Mouse (Mus musculus) limb, embryonic 10.5 days (tissue): ENCODE results near the gene C130026I21Rik. TPM values are rescaled to one million over a fixed set of nuclear protein-coding genes. Genes with fewer than 3 reads are reported as not detected.
"Not testable (repeated sequence)": the region's sequence is repeated elsewhere in the genome, so short reads cannot be mapped to it uniquely, and the experiment has no call there.

Source experiments
- DNase-seq: peaks from one replicate; pipeline ENCODE4 v3.0.0-alpha.2; 2017; ENCODE audit warnings: low spot score
- H3K27ac ChIP-seq: fragments of 300-500 bp; sonication (generic); 2 replicates; pipeline ENCODE4 v1.5.1; 2016; ENCODE audit warnings: mild to moderate bottlenecking
- H3K27me3 ChIP-seq: fragments of 300-500 bp; sonication (generic); 2 replicates; pipeline ENCODE4 v1.6.1; 2016; ENCODE audit warnings: low read depth, mild to moderate bottlenecking; ENCODE audit not compliant: poor library complexity, severe bottlenecking
- H3K36me3 ChIP-seq: fragments of 300-500 bp; sonication (generic); 2 replicates; pipeline ENCODE4 v1.6.1; 2016; ENCODE audit warnings: mild to moderate bottlenecking, moderate library complexity
- H3K4me1 ChIP-seq: fragments of 300-500 bp; sonication (generic); 2 replicates; pipeline ENCODE4 v1.6.1; 2016
- H3K4me3 ChIP-seq: fragments of 300-500 bp; sonication (generic); 2 replicates; pipeline ENCODE4 v1.5.1; 2016; ENCODE audit warnings: mild to moderate bottlenecking, moderate library complexity
- H3K9me3 ChIP-seq: fragments of 300-500 bp; sonication (generic); replicated peaks from 2 replicates; pipeline ENCODE4 v1.6.1; 2016; ENCODE audit warnings: mild to moderate bottlenecking
- WGBS: fragments of 180-500 bp; shearing (Covaris S2); methylation state at CpG from one replicate; pipeline ENCODE4 v1.1.7; 2016; 5-methylcytosine and 5-hydroxymethylcytosine counted together
- polyA plus RNA-seq: library from polyadenylated mRNA; unstranded; fragments of >200 nt; fragmentation: Nextera tagmentation; extraction: Ambion mirVana; gene quantifications from 2 replicates; pipeline ENCODE4 v1.2.1, GENCODE M21; 2016

The C130026I21Rik gene
- polyA plus RNA-seq, 1 experiment from 2014 or later: not detected

DNA sequence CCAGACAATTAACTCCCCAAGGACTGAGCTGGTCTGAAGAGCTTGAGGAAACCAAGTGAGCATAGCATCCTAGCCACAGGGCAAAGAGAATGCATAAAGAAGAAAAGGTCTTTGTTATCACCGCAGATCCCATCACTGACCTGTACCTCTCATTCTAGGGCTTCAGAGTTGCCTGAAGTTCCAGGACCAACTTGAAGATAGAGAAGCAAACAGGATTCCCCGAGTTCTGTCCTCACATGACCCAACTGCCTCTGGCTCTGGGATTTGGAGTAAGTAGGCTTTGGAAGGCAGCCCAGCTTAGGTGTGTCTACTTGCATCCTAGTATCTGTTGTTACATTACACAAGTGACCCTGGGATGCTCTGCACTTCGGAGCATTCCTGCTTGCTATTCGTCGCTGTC is 157.5 kb downstream of the C130026I21Rik start:
- 78% methylated on average over 2 of the region's 5 CpGs for WGBS
- not testable (repeated sequence) for H3K9me3 ChIP-seq, H3K4me1 ChIP-seq, H3K36me3 ChIP-seq, H3K27me3 ChIP-seq, H3K27ac ChIP-seq, H3K4me3 ChIP-seq, DNase-seq

DNA sequence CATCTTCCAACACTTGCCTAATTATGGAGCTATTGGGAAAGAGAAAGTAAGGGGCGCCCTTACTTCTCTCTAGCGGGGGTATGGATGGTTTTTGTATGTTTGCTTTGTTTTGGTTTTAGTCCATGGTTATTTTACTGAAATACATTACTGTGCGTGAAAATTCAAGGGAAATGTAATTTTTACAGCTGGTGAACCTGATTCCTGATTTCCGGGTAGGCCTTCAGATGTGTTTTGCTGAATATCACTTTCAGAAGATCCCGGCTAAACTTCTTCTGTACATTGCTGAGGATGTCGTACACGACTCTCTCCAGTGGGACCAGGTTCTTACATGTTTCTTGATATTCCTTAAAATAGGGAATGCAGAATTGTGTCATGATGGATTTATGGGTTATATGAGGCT is 158.1 kb downstream of the C130026I21Rik start:
- not testable (repeated sequence) for H3K9me3 ChIP-seq, H3K4me1 ChIP-seq, H3K36me3 ChIP-seq, H3K27ac ChIP-seq, H3K27me3 ChIP-seq, DNase-seq, H3K4me3 ChIP-seq
- 90% methylated on average over 7 of the region's 7 CpGs for WGBS

DNA sequence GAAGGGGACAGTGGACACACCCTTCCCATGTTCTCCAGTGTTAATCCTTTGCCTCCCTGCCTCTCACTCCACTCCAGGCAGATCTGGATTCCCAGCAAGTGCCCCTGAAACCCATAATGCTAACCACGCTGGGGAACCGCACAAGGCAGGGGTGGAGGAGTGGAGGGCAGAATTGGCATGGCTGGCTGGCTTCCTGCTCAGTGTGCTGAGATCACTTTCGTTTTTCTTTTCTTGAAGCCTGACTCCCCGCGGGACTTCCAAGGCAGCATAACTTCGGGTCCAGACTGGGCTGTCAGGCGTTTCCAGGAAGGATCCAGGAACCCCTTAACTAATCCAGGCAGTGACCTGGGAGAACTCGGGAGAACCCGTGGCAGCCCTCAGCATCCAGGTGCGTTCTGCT is 158.8 kb downstream of the C130026I21Rik start:
- not testable (repeated sequence) for H3K4me1 ChIP-seq
- peak; percentile 27 for DNase-seq
- WGBS: 72% methylated on average over 10 of the region's 10 CpGs

DNA sequence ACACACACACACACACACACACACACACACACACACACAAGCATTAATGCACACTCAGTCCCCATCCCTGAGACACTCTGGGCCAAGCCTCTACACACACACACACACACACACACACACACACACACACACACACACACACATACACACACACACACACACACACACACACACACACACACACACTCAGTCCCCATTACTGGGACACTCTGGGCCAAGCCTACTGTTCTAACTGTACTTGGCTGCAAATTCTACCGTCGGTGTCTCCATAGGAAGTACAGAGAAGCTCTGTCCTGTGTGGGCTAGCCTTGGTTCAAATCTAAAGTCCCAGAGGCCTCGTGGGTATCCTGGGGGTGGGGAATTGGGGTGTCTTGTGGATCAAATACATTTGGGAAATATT is 159.5 kb downstream of the C130026I21Rik start:
- not testable (repeated sequence) for H3K4me1 ChIP-seq, H3K9me3 ChIP-seq, H3K27me3 ChIP-seq, DNase-seq, H3K36me3 ChIP-seq, H3K27ac ChIP-seq, H3K4me3 ChIP-seq
- WGBS: 76% methylated on average over 3 of the region's 3 CpGs

More for the DNA sequence above, 158.8 kb downstream of the C130026I21Rik start:
- not testable (repeated sequence) for H3K27me3 ChIP-seq, H3K36me3 ChIP-seq, H3K4me3 ChIP-seq, H3K27ac ChIP-seq, H3K9me3 ChIP-seq

DNA sequence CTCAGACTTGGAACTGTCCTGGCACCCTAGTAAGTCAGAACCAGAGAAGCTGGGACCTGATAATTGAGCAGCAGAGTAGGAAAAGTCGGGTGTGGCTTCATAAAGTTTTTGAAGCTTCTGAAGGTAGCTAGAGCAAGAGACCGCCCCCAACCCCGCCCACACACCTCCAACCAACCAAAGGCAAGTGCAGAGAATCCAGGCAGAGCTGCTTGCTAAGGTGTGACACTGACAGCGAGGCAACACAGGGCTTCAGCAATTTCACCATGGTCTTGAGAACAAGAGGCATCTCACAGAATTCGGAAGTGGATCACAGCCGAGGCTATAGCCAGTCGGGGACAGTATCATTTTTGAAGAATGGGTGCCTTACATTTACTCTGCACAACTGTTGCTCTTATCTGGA is 160.6 kb downstream of the C130026I21Rik start, which contains the start of gene A530032D15Rik:
TSS of gene A530032D15Rik (minus strand) at position 101 of the 400 bp plus-strand sequence.
- no CpG with 5 or more reads among the region's 7 CpGs for WGBS
- not testable (repeated sequence) for DNase-seq, H3K4me3 ChIP-seq, H3K9me3 ChIP-seq, H3K27me3 ChIP-seq, H3K27ac ChIP-seq, H3K36me3 ChIP-seq, H3K4me1 ChIP-seq

DNA sequence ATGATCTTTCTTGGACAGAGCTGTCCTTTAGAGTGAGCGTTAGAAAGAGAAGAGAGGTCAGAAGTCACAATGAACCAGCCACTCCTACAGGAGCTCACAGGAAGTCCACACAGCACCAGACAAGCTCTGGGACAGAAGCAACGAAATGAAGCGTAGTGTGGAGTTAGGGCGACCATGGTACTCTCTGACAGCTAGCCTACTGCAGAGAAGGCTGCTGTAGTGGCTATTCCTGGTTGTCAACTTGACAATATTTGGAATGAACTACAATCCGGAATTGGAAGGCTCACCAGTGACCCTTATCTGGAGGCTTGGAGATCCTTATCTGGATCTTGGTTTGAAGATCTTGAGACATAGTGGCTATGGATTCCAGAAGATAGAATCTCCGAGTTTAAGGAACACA is 164.4 kb downstream of the C130026I21Rik start:
- DNase-seq: not testable (repeated sequence)
- 72% methylated on average over 5 of the region's 6 CpGs for WGBS

DNA sequence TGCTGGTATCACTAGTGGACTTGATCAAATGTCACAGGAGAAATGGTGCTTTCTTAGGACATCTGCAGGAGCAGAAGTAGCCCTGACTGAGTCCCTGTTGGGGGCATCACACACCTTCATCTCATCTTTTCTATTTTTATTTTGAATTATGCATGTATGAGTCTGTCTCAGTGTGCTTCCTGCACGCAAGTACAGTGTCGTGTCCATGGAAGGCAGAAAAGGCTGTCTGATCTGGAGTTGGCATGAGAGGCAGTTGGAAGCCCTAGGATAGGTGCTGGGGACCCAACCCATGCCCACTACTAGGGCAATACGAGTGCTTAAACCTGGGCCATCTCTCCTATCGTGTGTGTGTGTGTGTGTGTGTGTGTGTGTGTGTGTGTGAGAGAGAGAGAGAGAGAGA is 165.0 kb downstream of the C130026I21Rik start:
- H3K36me3 ChIP-seq, DNase-seq, H3K27me3 ChIP-seq, H3K9me3 ChIP-seq, H3K27ac ChIP-seq, H3K4me1 ChIP-seq, H3K4me3 ChIP-seq: not testable (repeated sequence)
- WGBS: 90% methylated on average over 4 of the region's 4 CpGs

More for the DNA sequence above, 164.4 kb downstream of the C130026I21Rik start:
- not testable (repeated sequence) for H3K4me3 ChIP-seq, H3K27ac ChIP-seq, H3K9me3 ChIP-seq, H3K4me1 ChIP-seq, H3K27me3 ChIP-seq, H3K36me3 ChIP-seq

DNA sequence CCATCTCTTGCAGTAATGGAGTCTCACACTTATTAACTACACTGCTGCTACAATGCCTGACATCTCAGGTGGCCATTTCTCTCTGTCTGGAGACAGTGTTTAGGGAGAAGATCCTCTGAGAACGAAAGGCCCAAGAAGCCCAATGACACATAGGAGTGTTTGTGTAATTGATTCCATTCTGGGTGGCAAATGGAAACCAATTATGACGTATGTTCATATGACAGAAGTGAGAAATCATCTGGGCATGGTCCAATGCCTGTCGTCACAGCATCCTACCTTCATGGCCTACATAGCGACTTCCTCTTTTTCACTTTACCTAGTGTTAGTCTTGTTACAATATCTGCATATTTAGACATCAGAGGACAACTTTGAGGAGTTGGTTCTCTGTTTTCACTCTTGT is 168.6 kb downstream of the C130026I21Rik start:
- not testable (repeated sequence) for DNase-seq, H3K4me1 ChIP-seq, H3K27ac ChIP-seq, H3K27me3 ChIP-seq, H3K36me3 ChIP-seq, H3K4me3 ChIP-seq, H3K9me3 ChIP-seq
- 90% methylated on average over 4 of the region's 4 CpGs for WGBS

DNA sequence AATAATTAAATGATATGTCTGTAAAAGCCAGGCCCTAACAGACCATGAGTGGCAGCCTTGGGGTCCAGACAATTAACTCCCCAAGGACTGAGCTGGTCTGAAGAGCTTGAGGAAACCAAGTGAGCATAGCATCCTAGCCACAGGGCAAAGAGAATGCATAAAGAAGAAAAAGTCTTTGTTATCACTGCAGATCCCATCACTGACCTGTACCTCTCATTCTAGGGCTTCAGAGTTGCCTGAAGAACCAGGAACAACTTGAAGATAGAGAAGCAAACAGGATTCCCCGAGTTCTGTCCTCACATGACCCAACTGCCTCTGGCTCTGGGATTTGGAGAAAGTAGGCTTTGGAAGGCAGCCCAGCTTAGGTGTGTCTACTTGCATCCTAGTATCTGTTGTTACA is 170.5 kb downstream of the C130026I21Rik start, which contains the start of gene Gm10553:
TSS of gene Gm10553 (plus strand) at position 301 of the 400 bp plus-strand sequence.
- H3K4me1 ChIP-seq, H3K36me3 ChIP-seq, H3K9me3 ChIP-seq, DNase-seq, H3K27ac ChIP-seq, H3K4me3 ChIP-seq, H3K27me3 ChIP-seq: not testable (repeated sequence)
- 74% methylated on average over 1 of the region's 1 CpGs for WGBS

DNA sequence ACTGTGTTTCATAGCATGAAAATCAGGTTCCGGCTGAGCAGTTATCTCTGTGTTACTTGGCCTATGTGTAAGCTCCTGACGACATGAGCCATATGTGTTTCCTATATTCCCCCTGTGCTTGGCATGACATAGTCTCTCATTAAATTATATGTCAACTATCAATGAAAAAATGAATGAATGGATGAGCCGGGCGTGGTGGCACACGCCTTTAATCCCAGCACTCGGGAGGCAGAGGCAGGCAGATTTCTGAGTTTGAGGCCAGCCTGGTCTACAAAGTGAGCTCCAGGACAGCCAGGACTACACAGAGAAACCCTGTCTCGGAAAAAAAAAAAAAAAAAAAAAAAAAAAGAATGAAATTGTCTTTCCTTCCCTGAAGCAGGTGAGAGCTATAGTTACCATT is 171.3 kb downstream of the C130026I21Rik start:
- H3K9me3 ChIP-seq, H3K27me3 ChIP-seq, H3K4me3 ChIP-seq, H3K36me3 ChIP-seq, DNase-seq, H3K27ac ChIP-seq, H3K4me1 ChIP-seq: not testable (repeated sequence)
- WGBS: 78% methylated on average over 7 of the region's 7 CpGs

DNA sequence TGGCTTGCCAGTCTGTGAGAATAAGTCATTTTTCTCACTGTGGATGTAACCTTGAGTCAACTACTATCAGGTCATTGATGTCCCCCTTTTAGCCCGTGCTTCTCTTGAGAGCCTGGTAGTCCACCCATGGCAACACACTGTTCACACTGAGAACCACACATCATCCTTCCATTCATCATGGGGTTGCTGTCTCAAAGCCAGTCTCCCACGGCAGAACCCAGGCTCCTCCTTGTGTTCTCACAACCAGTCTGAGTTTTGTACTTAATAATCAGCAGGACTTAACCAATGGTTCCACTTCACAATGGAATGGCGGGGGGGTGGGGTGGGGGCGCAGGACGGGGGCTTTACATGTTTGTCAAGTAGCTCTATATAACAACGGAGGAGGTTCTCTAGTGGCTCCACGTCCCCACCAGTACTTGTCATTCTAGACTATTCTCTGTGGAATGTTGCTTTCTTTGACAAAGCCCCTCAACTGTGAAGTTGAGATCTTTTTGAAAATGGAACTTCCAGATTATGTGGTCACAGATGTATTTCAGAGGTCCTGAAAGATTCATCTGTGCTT is 177.3 kb downstream of the C130026I21Rik start:
- not testable (repeated sequence) for H3K4me3 ChIP-seq, H3K9me3 ChIP-seq, H3K27me3 ChIP-seq, DNase-seq, H3K27ac ChIP-seq, H3K4me1 ChIP-seq, H3K36me3 ChIP-seq
- WGBS: 85% methylated on average over 6 of the region's 7 CpGs

DNA sequence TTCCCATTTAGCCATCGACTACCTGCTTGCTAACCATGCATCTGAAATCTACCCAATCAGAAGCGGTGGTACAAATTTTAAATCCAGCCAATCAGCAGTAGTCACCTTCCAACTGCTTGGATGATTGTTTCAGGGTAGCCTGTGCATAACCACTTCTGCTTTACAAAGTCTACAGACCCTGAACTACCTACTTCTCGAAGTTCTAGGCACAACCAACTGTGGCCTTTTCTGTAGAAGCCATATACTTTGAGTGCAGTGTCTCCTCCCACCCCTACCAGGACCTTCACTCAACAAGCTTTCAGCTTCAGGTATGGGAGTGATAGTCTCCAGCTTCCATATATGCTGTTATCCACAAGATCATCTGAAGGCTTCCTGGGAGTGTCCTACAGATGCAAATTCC is 178.2 kb downstream of the C130026I21Rik start:
- H3K36me3 ChIP-seq, H3K9me3 ChIP-seq, H3K27me3 ChIP-seq, H3K27ac ChIP-seq, DNase-seq, H3K4me3 ChIP-seq, H3K4me1 ChIP-seq: not testable (repeated sequence)
- 53% methylated on average over 1 of the region's 3 CpGs for WGBS

DNA sequence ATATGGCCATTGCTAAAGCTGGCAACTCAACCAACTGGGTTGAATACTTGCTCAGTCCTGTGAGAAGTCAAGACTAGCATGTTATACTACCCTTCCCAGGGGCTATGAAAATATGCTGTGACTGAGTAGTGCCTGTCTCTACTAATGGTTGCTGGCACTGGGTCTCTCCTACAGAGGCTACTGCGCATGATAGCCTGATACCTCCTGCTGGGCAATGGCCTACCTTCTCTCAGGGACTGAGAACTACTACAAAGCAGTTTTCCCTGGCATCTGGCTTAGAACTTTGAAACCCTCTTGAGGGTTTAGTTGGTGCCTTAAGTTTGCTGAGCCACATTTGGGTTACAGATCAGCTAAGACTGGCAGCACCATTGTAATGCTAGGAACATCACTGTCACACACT is 184.2 kb downstream of the C130026I21Rik start:
- not testable (repeated sequence) for H3K9me3 ChIP-seq, H3K4me1 ChIP-seq, DNase-seq, H3K27me3 ChIP-seq, H3K4me3 ChIP-seq, H3K27ac ChIP-seq, H3K36me3 ChIP-seq
- 74% methylated on average over 1 of the region's 1 CpGs for WGBS

DNA sequence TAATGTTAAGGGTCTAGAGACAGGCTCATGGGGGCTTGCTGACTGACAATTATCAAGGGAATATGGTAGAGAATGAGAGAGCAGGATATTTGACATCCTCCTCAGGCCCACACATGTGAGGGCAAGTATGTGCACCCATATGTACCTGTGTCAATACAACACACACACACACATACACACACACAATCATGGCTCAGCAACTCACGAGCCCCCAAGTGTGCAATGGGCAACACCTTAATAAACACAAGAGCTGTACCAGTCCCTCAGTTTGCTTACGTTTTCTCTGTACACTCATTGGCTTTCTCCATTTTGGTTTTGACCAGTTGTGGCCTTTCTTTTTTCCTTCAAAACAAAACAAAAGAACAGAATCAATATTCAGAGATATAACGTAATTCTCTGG is 185.6 kb downstream of the C130026I21Rik start:
- 79% methylated on average over 3 of the region's 3 CpGs for WGBS
- H3K4me3 ChIP-seq, H3K27me3 ChIP-seq, H3K4me1 ChIP-seq, H3K9me3 ChIP-seq, H3K27ac ChIP-seq, H3K36me3 ChIP-seq, DNase-seq: not testable (repeated sequence)
